ENCODE assay signal across 23 mouse cellular contexts in genomic region chr6:29931181-29931580, GRCm38 (mm10). TPM values are rescaled to one million over a fixed set of nuclear protein-coding genes. Genes with fewer than 3 reads are reported as not detected.
A peak's percentile ranks its signal among the peaks of the same experiment; 100 is the strongest.
DNase-seq lines count a peak whose midpoint lies in the region; ATAC-seq and TF ChIP-seq lines count a peak whose summit lies in the region.
"Had no signal": no experiment of that assay in that cellular context is flagged by ENCODE, and none has a peak within 500 bp of the region (broad histone marks: within the 10 kb centered on the region; RNA-seq: fewer than 3 reads in every experiment).

No protein-coding gene starts in this region.

- H3K36me3 ChIP-seq in kidney, adult 2 months (ENCODE audit: control insufficient read depth, insufficient read depth, low read length) = no peaks in the 10 kb centered on the region; the same call in 1 of the 2 replicates
- H3K36me3 ChIP-seq in kidney, embryonic 16.5 days (ENCODE audit: insufficient read depth, low read length) = no peaks in the 10 kb centered on the region
- H3K36me3 ChIP-seq in testis, adult 2 months (ENCODE audit: control insufficient read depth, insufficient read depth, low read length) = peaks cover 8% of the 10 kb centered on the region
- H3K36me3 ChIP-seq: embryonic facial prominence, embryonic 10.5 days; embryonic facial prominence, embryonic 12.5 days; forebrain, embryonic 15.5 days; G1E had no signal

- no peak overlapping the region for H3K27ac ChIP-seq in kidney, adult 2 months (ENCODE audit: insufficient read depth, low read depth, low read length)
- no peak overlapping the region for H3K27ac ChIP-seq in kidney, embryonic 16.5 days (ENCODE audit: low read length)
- peak overlapping the region; percentile 59; the same call in 1 of the 2 replicates for H3K27ac ChIP-seq in testis, adult 2 months (ENCODE audit: control insufficient read depth, insufficient read depth, low read depth, low read length)
- H3K27ac ChIP-seq: embryonic facial prominence, embryonic 10.5 days; embryonic facial prominence, embryonic 12.5 days; forebrain, embryonic 13.5 days; forebrain, embryonic 15.5 days had no signal

- 74% methylated on average over 4 of the region's 4 CpGs for WGBS in kidney, adult 2 months
- 85% methylated on average over 4 of the region's 4 CpGs for WGBS in kidney, embryonic 16.5 days

- TF ChIP-seq CTCF in kidney, adult 2 months (conservative IDR thresholded peaks at IDR 0.05; ENCODE audit: insufficient read depth, insufficient read length, low read depth, low read length) = no peak
- no peak for TF ChIP-seq CTCF in testis, adult 2 months (IDR thresholded peaks at IDR 0.05; ENCODE audit: control insufficient read depth, insufficient read depth, insufficient replicate concordance, low read depth, low read length)

- peak; percentile 61 for DNase-seq in heart, adult 11 months
- no peak for DNase-seq in heart, postnatal 4 days
- DNase-seq in kidney, adult 2 months = peak; percentile 54
- no peak for DNase-seq in testis, postnatal 14 days (ENCODE audit: low spot score)
- DNase-seq: adrenal gland, adult 8-10 months; adrenal gland, postnatal 14 days; adrenal gland, postnatal 36 days; B cell, adult 2 months; cerebellum, adult 11-12 months; cerebellum, adult 2 months; cerebellum, adult 9-10 months; cerebellum, postnatal 25 days had no signal

- H3K9ac ChIP-seq in kidney, embryonic 16.5 days (replicated peaks; ENCODE audit: low read length) = no peak overlapping the region
- H3K9ac ChIP-seq: embryonic facial prominence, embryonic 12.5 days; forebrain, embryonic 13.5 days; forebrain, embryonic 15.5 days had no signal

- TF ChIP-seq POLR2A in kidney, adult 2 months (IDR thresholded peaks at IDR 0.05; ENCODE audit: low read depth, low read length) = no peak
- TF ChIP-seq POLR2A in testis, adult 2 months (IDR thresholded peaks at IDR 0.05; ENCODE audit: control insufficient read depth, low read depth, low read length) = no peak

- H3K4me1 ChIP-seq in kidney, adult 2 months (ENCODE audit: control insufficient read depth, insufficient read depth, low read length) = peaks cover 4% of the 10 kb centered on the region; the same call in 1 of the 2 replicates
- H3K4me1 ChIP-seq in kidney, embryonic 16.5 days (ENCODE audit: insufficient read depth, low read length) = no peaks in the 10 kb centered on the region
- peaks cover 5% of the 10 kb centered on the region for H3K4me1 ChIP-seq in testis, adult 2 months (ENCODE audit: control insufficient read depth, insufficient read depth, low read length)
- H3K4me1 ChIP-seq: embryonic facial prominence, embryonic 12.5 days; forebrain, embryonic 13.5 days; forebrain, embryonic 15.5 days had no signal

- H3K27me3 ChIP-seq in kidney, adult 2 months (replicated peaks; ENCODE audit: control insufficient read depth, insufficient read depth, low read length) = no peaks in the 10 kb centered on the region
- H3K27me3 ChIP-seq in kidney, embryonic 16.5 days (ENCODE audit: insufficient read depth, low read length) = no peaks in the 10 kb centered on the region
- no peaks in the 10 kb centered on the region for H3K27me3 ChIP-seq in testis, adult 2 months (ENCODE audit: control insufficient read depth, insufficient read depth, low read length)
- H3K27me3 ChIP-seq: CH12.LX; embryonic facial prominence, embryonic 12.5 days; forebrain, embryonic 13.5 days; forebrain, embryonic 15.5 days; Patski had no signal

- no peak overlapping the region for H3K4me3 ChIP-seq in kidney, adult 2 months (ENCODE audit: insufficient read depth, low read depth, low read length)
- H3K4me3 ChIP-seq in kidney, embryonic 16.5 days (ENCODE audit: low read length) = no peak overlapping the region
- no peak overlapping the region for H3K4me3 ChIP-seq in testis, adult 2 months (ENCODE audit: control insufficient read depth, low read depth, low read length)
- H3K4me3 ChIP-seq: embryonic facial prominence, embryonic 10.5 days; embryonic facial prominence, embryonic 12.5 days; forebrain, embryonic 13.5 days; forebrain, embryonic 15.5 days had no signal

- H3K9me3 ChIP-seq in kidney, embryonic 16.5 days (ENCODE audit: low read length) = no peaks in the 10 kb centered on the region
- H3K9me3 ChIP-seq: embryonic facial prominence, embryonic 10.5 days; embryonic facial prominence, embryonic 12.5 days; forebrain, embryonic 13.5 days; forebrain, embryonic 15.5 days; G1E had no signal

- ATAC-seq in kidney, embryonic 16.5 days (ENCODE audit: low FRiP score, low TSS enrichment) = no peak
- ATAC-seq: activated CD4-positive, CD25-positive, alpha-beta regulatory T cell, adult 4 months; CD4-positive, CD25-positive, alpha-beta regulatory T cell, adult 4 months; forebrain, embryonic 13.5 days; forebrain, embryonic 15.5 days; Patski had no signal

- no peak overlapping the region for H3K4me2 ChIP-seq in kidney, embryonic 16.5 days (replicated peaks; ENCODE audit: low read depth, low read length)
- H3K4me2 ChIP-seq: embryonic facial prominence, embryonic 12.5 days; forebrain, embryonic 13.5 days; forebrain, embryonic 15.5 days had no signal

RNA-seq across cellular contexts. Expression of gene Strip2, which starts 14.4 kb away (rescaled TPM):
- total RNA-seq in heart, postnatal 4 days (2021) = 10 to 100 TPM; 88.5 to 98.9 TPM
- polyA plus RNA-seq in kidney, adult 2 months (2012; rRNA removed) = 1.2 and 1.4 TPM in 2 replicates
- polyA plus RNA-seq in kidney, embryonic 16.5 days (2015; fragmentation: Nextera tagmentation; extraction: Ambion mirVana) = 1.5 and 1.7 TPM in 2 replicates
- polyA plus RNA-seq in testis, adult 2 months (2012; rRNA removed) = 7.4 and 9.0 TPM in 2 replicates
- polyA plus RNA-seq: activated CD4-positive, CD25-positive, alpha-beta regulatory T cell, adult 4 months had no signal

Comparison
In these comparisons a context has a peak if more than half of its experiments do, and no peak if none do; other contexts are left out.
1. DNase-seq: peak in heart, adult 11 months (single experiment) and kidney, adult 2 months (single experiment); none in heart, postnatal 4 days (single experiment) and testis, postnatal 14 days (single experiment).